Mouse (Mus musculus): ENCODE measurements around the gene Cst7.

- TF ChIP-seq CTCF (IDR thresholded peaks at IDR 0.05; ENCODE audit: low read depth) (no peak), EP300 (IDR thresholded peaks at IDR 0.05; ENCODE audit: low read depth) (no peak)
Observed at GRCm38 (mm10) chr2:150627140-150627539, 56.9 kb downstream of the Cst7 start.

Measured in liver, postnatal 0 days (tissue).